Mouse (Mus musculus) cerebellum, adult 2 months (tissue): ENCODE measurements around the gene Pnliprp1. TPM values are rescaled to one million over a fixed set of nuclear protein-coding genes. Genes with fewer than 3 reads are reported as not detected.

Source experiments
- DNase-seq, 2 experiments: peaks; one replicate each; pipeline ENCODE4 v3.0.0; 2021
- H3K27ac ChIP-seq: fragments of 200-500 bp; 2 replicates; pipeline ENCODE4 v1.5.1; 2012; ENCODE audit warnings: low read length, control low read depth, inconsistent platforms; ENCODE audit not compliant: insufficient read depth
- H3K27me3 ChIP-seq: fragments of 200-500 bp; 2 replicates; pipeline ENCODE4 v1.6.1; 2012; ENCODE audit warnings: inconsistent platforms, mild to moderate bottlenecking, low read length, moderate library complexity; ENCODE audit not compliant: control insufficient read depth, insufficient read depth
- H3K4me1 ChIP-seq: fragments of 200-500 bp; 2 replicates; pipeline ENCODE4 v1.6.1; 2011; ENCODE audit warnings: low read length; ENCODE audit not compliant: control insufficient read depth, insufficient read depth
- H3K4me3 ChIP-seq: fragments of 200-500 bp; replicated peaks from 2 replicates; pipeline ENCODE3; 2011; ENCODE audit warnings: mild to moderate bottlenecking, low read depth, low read length, control low read depth; ENCODE audit not compliant: insufficient read depth
- CTCF ChIP-seq: fragments of 200-500 bp; IDR thresholded peaks from 2 replicates; pipeline ENCODE4 v1.5.1; 2011; ENCODE audit warnings: low read depth, mild to moderate bottlenecking, control low read depth, low read length, moderate library complexity, borderline replicate concordance; ENCODE audit not compliant: insufficient read depth
- POLR2A ChIP-seq: fragments of 200-500 bp; IDR thresholded peaks from 2 replicates; pipeline ENCODE4 v1.6.1; 2011; ENCODE audit warnings: low read length, control low read depth, borderline replicate concordance; ENCODE audit not compliant: insufficient read depth
- WGBS: fragments of 180-500 bp; shearing (Covaris S2); methylation state at CpG from one replicate; pipeline ENCODE4 v1.1.7; 2018; 5-methylcytosine and 5-hydroxymethylcytosine counted together
- polyA plus RNA-seq: library from polyadenylated mRNA; depleted of rRNA; stranded (reverse); fragments of >200 nt; gene quantifications from 2 replicates; pipeline ENCODE4 v1.2.3, GENCODE M21; 2012; rRNA removed

Gene Pnliprp1
- polyA plus RNA-seq, 1 experiment, result not detected

GRCm38 (mm10) chr19:58789194-58789593 is 60.5 kb downstream of the Pnliprp1 start:
- TF ChIP-seq CTCF (no peak), POLR2A (no peak)
- Histone ChIP-seq H3K27ac (no peak overlapping the region), H3K4me3 (no peak overlapping the region), H3K4me1 (no peaks in the 10 kb centered on the region), H3K27me3 (no peaks in the 10 kb centered on the region)
- DNase-seq, result no peak
- 36% methylated on average over 11 of the region's 11 CpGs for WGBS

Other genes starting within 250 kb of the Pnliprp1 start
- not detected in 2 replicates for gene Ccdc172, start 216.9 kb upstream of the Pnliprp1 start, polyA plus RNA-seq
- gene Pnlip, start 76.4 kb upstream of the Pnliprp1 start, polyA plus RNA-seq, result not detected in 2 replicates
- not detected in 2 replicates for gene Pnliprp2, start 30.8 kb downstream of the Pnliprp1 start, polyA plus RNA-seq
- not detected in 2 replicates for gene 1700019N19Rik, start 65.6 kb downstream of the Pnliprp1 start, polyA plus RNA-seq
- 1.9 and 2.1 TPM in 2 replicates for gene Eno4, start 214.5 kb downstream of the Pnliprp1 start, polyA plus RNA-seq
- 102 and 103 TPM in 2 replicates for gene Hspa12a, start 214.8 kb downstream of the Pnliprp1 start, polyA plus RNA-seq